Mouse (Mus musculus): ENCODE measurements at regions not wholly inside any gene's neighbourhood (a gene's known extent, or its start where the extent isn't known, plus 50 kb on each side); places are given as distances from the start of the nearest gene placed in this dataset.

DNA sequence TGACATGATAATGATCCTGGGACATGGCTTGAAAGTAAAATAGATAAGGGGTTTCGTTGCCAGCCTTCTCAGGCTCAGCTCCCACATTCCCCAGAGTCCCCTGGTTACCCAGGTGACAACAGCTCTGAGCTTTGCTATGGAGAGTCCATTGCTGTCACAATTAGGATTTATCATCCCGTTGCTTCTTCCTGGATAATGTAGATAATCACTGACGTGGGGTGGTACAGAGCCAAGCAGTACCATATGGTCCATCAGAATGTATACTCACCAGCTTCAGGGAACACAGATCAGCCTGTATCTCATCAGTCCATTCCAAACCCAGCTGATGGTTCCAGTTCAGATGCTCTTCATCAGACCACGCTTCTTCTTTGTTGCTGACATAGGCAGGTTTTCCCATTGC, 145.7 kb upstream of the Sfrp2 start:
- no peak for TF ChIP-seq MYOG (IDR thresholded peaks at IDR 0.05; ENCODE audit: control insufficient read depth in 1 of 3, insufficient read depth in 1 of 3, insufficient read length in 2 of 3, low read depth in 2 of 3)
- TF ChIP-seq POLR2A (IDR thresholded peaks at IDR 0.05; ENCODE audit: insufficient read length, low read depth), result no peak
- no peak for TF ChIP-seq POLR2AphosphoS2 (IDR thresholded peaks at IDR 0.05; ENCODE audit: insufficient read length, low read depth)
- no peak for TF ChIP-seq MYOD1 (IDR thresholded peaks at IDR 0.05; ENCODE audit: control insufficient read depth in 1 of 3, insufficient read length in 2 of 3, low read depth in 2 of 3)
- TF ChIP-seq REST (IDR thresholded peaks at IDR 0.05; ENCODE audit: insufficient read depth, insufficient read length), result no peak
- no peak for TF ChIP-seq USF1 (IDR thresholded peaks at IDR 0.05; ENCODE audit: low read depth)
- no peak for TF ChIP-seq MAX (IDR thresholded peaks at IDR 0.05; ENCODE audit: low read depth)
- TF ChIP-seq E2F4 (IDR thresholded peaks at IDR 0.05; ENCODE audit: insufficient read depth), result no peak
- TF ChIP-seq TCF3 (IDR thresholded peaks at IDR 0.05; ENCODE audit: insufficient read length, low read depth), result no peak
- TF ChIP-seq CEBPB (IDR thresholded peaks at IDR 0.05; ENCODE audit: insufficient read depth, poor library complexity, severe bottlenecking), result no peak
- no peak for TF ChIP-seq TCF12 (IDR thresholded peaks at IDR 0.05; ENCODE audit: insufficient read depth, poor library complexity, severe bottlenecking)
- no peak for TF ChIP-seq SRF (IDR thresholded peaks at IDR 0.05; ENCODE audit: control insufficient read depth, insufficient read length, low read depth)

Data from myocyte (in vitro differentiated cells).